Mouse (Mus musculus) frontal cortex, postnatal 14 days (tissue): ENCODE results near the gene Sppl2b.
A peak's percentile ranks its signal among the peaks of the same experiment; 100 is the strongest.
"Not testable (repeated sequence)": the region's sequence is repeated elsewhere in the genome, so short reads cannot be mapped to it uniquely, and the experiment has no call there.

ENCODE experiments used
- DNase-seq, 2 experiments: peaks; one replicate each; pipeline ENCODE4 v3.0.0; 2022; ENCODE audit warnings: low spot score in 2 of 2

Gene Sppl2b

GRCm38 (mm10) chr10:80823847-80824643 lies 31.0 kb upstream of the Sppl2b start:
- no peak for DNase-seq

- no peak for DNase-seq
Observed at GRCm38 (mm10) chr10:80824827-80825226, 30.2 kb upstream of the Sppl2b start.

GRCm38 (mm10) chr10:80826151-80827062 lies 28.7 kb upstream of the Sppl2b start, which contains the start of gene Oaz1:
TSS of gene Oaz1 (plus strand) at chr10:80826656.
- DNase-seq: peak; percentile 99 to 100

- no peak for DNase-seq
Observed at GRCm38 (mm10) chr10:80827063-80827869, 27.8 kb upstream of the Sppl2b start.

GRCm38 (mm10) chr10:80827870-80828420 lies 27.1 kb upstream of the Sppl2b start:
- DNase-seq: no peak

- DNase-seq: not testable (repeated sequence)
Observed at GRCm38 (mm10) chr10:80828587-80828986, 26.5 kb upstream of the Sppl2b start.

GRCm38 (mm10) chr10:80829359-80830278 lies 25.5 kb upstream of the Sppl2b start:
- no peak for DNase-seq

GRCm38 (mm10) chr10:80831136-80831535 lies 23.9 kb upstream of the Sppl2b start:
- DNase-seq: no peak

- no peak for DNase-seq
Observed at GRCm38 (mm10) chr10:80832818-80833217, 22.3 kb upstream of the Sppl2b start.

- DNase-seq: no peak
Observed at GRCm38 (mm10) chr10:80835617-80836016, 19.5 kb upstream of the Sppl2b start.

- DNase-seq: no peak
Observed at GRCm38 (mm10) chr10:80836949-80837379, 18.1 kb upstream of the Sppl2b start.

GRCm38 (mm10) chr10:80837827-80838226 lies 17.2 kb upstream of the Sppl2b start:
- no peak for DNase-seq

- no peak for DNase-seq
Observed at GRCm38 (mm10) chr10:80838346-80838912, 16.6 kb upstream of the Sppl2b start.

- no peak for DNase-seq
Observed at GRCm38 (mm10) chr10:80839848-80840247, 15.2 kb upstream of the Sppl2b start.

GRCm38 (mm10) chr10:80841685-80842084 lies 13.4 kb upstream of the Sppl2b start:
- no peak for DNase-seq

- no peak for DNase-seq
Observed at GRCm38 (mm10) chr10:80842334-80842733, 12.7 kb upstream of the Sppl2b start.

- DNase-seq: no peak
Observed at GRCm38 (mm10) chr10:80843087-80843930, 11.8 kb upstream of the Sppl2b start.

- peak in 1 of 2 experiments; percentile 44 for DNase-seq
Observed at GRCm38 (mm10) chr10:80843931-80844547, 11.0 kb upstream of the Sppl2b start, which contains the start of gene Lingo3. TSS of gene Lingo3 (minus strand) at chr10:80844039.
